Mouse (Mus musculus) stomach, embryonic 14.5 days (tissue): ENCODE data around the gene Mast4. TPM values are rescaled to one million over a fixed set of nuclear protein-coding genes. Genes with fewer than 3 reads are reported as not detected.

Source experiments
- ATAC-seq: fragments of 200-750 bp; cut with Nextera tagmentation; 2 replicates; pipeline ENCODE4 v1.8.0; 2017; ENCODE audit warnings: low read depth, moderate TSS enrichment; ENCODE audit not compliant: insufficient number of reproducible peaks, insufficient read depth, low FRiP score
- H3K27ac ChIP-seq: fragments of 300-500 bp; sonication (generic); 2 replicates; pipeline ENCODE4 v1.5.1; 2014; ENCODE audit warnings: mild to moderate bottlenecking, low read length, moderate library complexity, mixed read lengths
- H3K27me3 ChIP-seq: fragments of 300-500 bp; sonication (generic); 2 replicates; pipeline ENCODE4 v1.6.1; 2014; ENCODE audit warnings: low read length, control low read depth, mixed read lengths; ENCODE audit not compliant: control insufficient read depth, insufficient read depth
- H3K36me3 ChIP-seq: fragments of 300-500 bp; sonication (generic); 2 replicates; pipeline ENCODE4 v1.6.1; 2014; ENCODE audit warnings: mild to moderate bottlenecking, control low read depth, low read length, moderate library complexity, mixed read lengths; ENCODE audit not compliant: control insufficient read depth, insufficient read depth
- H3K4me1 ChIP-seq: fragments of 300-500 bp; sonication (generic); 2 replicates; pipeline ENCODE4 v1.6.1; 2014; ENCODE audit warnings: low read length, control low read depth, mixed read lengths; ENCODE audit not compliant: control insufficient read depth, insufficient read depth
- H3K4me2 ChIP-seq: fragments of 300-500 bp; sonication (generic); replicated peaks from 2 replicates; pipeline ENCODE4 v1.6.1; 2014; ENCODE audit warnings: low read depth, low read length, control low read depth
- H3K4me3 ChIP-seq: fragments of 300-500 bp; sonication (generic); 2 replicates; pipeline ENCODE4 v1.5.1; 2014; ENCODE audit warnings: low read depth, low read length, control low read depth
- H3K9ac ChIP-seq: fragments of 300-500 bp; sonication (generic); replicated peaks from 2 replicates; pipeline ENCODE4 v1.6.1; 2014; ENCODE audit warnings: low read depth, mild to moderate bottlenecking, control low read depth, low read length, moderate library complexity, mixed read lengths
- H3K9me3 ChIP-seq: fragments of 300-500 bp; sonication (generic); 2 replicates; pipeline ENCODE4 v1.6.1; 2016; ENCODE audit warnings: low read depth, low read length, control low read depth; ENCODE audit not compliant: control insufficient read depth
- WGBS: fragments of 180-500 bp; shearing (Covaris S2); extraction: QIAGEN DNeasy Blood & Tissue Kit; methylation state at CpG from one replicate; pipeline ENCODE4 v1.1.7; 2014; 5-methylcytosine and 5-hydroxymethylcytosine counted together
- polyA plus RNA-seq: library from polyadenylated mRNA; unstranded; fragments of >200 nt; fragmentation: Nextera tagmentation; extraction: Ambion mirVana; gene quantifications from 2 replicates; pipeline ENCODE4 v1.2.1, GENCODE M21; 2014

The Mast4 gene
- polyA plus RNA-seq, 1 experiment from 2014 or later = 48.0 TPM

DNA sequence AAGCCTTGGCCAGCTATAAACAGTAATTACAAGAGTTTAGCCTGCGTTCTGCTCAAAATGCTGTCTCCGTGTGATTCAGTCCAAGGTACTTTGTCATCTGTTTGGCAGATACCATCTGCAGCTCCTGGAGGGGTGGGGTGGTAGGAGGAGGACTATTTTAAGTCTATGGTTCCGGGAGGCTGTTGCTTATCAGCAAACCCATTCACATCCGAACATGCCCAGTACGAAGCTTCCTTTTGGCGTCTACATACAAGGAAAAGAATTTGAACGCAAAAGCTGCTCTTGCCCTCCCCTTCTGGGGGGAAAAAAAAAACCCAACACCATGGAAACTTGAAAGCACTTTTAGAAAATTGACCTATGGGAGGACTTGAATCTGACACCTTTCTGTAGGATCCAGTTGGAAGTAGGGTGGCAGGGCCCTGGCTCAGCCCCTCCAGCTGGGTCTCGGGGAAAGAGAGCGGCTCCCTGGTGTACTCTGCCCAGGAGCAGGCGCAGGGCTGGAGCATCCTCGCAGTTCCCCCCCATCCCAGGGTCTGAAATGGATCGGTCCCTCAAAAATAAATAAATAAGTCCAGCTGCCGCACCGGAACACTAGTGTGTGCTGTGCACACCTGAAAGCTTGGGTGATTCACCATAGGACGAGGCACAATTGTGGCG lies 428.2 kb downstream of the Mast4 start:
- peak; percentile 97 for ATAC-seq
- H3K27ac ChIP-seq = peak overlapping the region; percentile 78

GRCm38 (mm10) chr13:102905361-102905950 lies 428.8 kb downstream of the Mast4 start:
- under 1% methylated on average over 16 of the region's 16 CpGs for WGBS
- peak overlapping the region; percentile 60 for H3K9ac ChIP-seq
- no peaks in the 10 kb centered on the region for H3K9me3 ChIP-seq
- peak overlapping the region; percentile 78 for H3K27ac ChIP-seq
- ATAC-seq = no peak
- no peaks in the 10 kb centered on the region for H3K27me3 ChIP-seq
- H3K36me3 ChIP-seq = no peaks in the 10 kb centered on the region
- H3K4me1 ChIP-seq = peaks cover 12% of the 10 kb centered on the region; the same call in 1 of the 2 replicates
- peak overlapping the region; percentile 49 for H3K4me2 ChIP-seq
- peak overlapping the region; percentile 56 for H3K4me3 ChIP-seq

More for the DNA sequence above, 428.2 kb downstream of the Mast4 start:
- H3K36me3 ChIP-seq = no peaks in the 10 kb centered on the region
- peak overlapping the region; percentile 60; the same call in 1 of the 2 replicates for H3K9ac ChIP-seq
- peak overlapping the region; percentile 49 for H3K4me2 ChIP-seq
- 0% methylated on average over 16 of the region's 16 CpGs for WGBS
- peak overlapping the region; percentile 56 for H3K4me3 ChIP-seq
- no peaks in the 10 kb centered on the region for H3K27me3 ChIP-seq
- H3K9me3 ChIP-seq = no peaks in the 10 kb centered on the region
- H3K4me1 ChIP-seq = 0 out of 2 replicates have a peak, but pooled peaks cover 12% of the 10 kb centered on the region

DNA sequence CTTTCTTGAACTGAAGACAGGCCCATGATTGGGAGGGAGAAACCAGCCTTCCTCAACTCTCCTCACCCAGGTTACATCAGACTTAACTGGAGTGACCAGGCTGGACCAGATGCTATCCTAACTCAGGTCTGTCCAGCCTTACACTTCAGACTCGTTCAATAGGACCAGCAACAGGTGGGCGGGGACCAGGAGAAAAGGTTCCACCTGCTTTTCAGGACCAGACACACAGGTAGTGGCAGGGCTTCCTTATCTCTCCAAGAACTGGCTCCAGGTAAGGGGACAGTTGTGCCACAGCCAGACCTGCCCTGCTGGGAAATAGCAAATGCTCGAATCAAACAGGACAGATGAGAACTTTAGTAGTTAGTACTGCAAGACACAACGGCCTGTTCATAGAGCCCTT lies 430.6 kb downstream of the Mast4 start:
- WGBS = 66% methylated on average over 4 of the region's 4 CpGs
- Histone ChIP-seq H3K27ac (no peak overlapping the region), H3K9ac (no peak overlapping the region), H3K4me2 (peak overlapping the region; percentile 49), H3K4me1 (peaks cover 22% of the 10 kb centered on the region), H3K4me3 (no peak overlapping the region), H3K9me3 (no peaks in the 10 kb centered on the region), H3K36me3 (no peaks in the 10 kb centered on the region), H3K27me3 (no peaks in the 10 kb centered on the region)
- ATAC-seq = no peak

DNA sequence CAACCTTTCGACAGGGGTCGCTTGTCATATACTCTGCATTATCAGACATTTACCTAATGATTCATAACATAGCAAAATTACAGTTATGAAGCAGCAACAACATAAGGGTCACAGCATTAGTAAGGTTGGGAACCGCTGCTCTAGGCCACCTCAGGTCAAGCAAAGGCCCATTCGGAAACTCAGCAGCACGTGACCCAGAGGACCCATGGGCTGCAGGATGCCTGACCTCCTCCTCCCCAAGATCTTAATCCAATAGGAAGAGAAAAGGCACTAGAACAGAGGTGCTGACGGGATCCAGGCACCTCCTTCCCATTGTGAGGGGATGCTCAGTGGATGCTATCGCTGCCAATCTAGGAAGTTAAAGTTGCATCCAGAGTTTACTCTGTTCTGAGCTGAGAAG lies 432.2 kb downstream of the Mast4 start:
- Histone ChIP-seq H3K27ac (no peak overlapping the region), H3K27me3 (no peaks in the 10 kb centered on the region), H3K4me3 (no peak overlapping the region), H3K36me3 (no peaks in the 10 kb centered on the region), H3K9ac (no peak overlapping the region), H3K4me2 (no peak overlapping the region), H3K9me3 (no peaks in the 10 kb centered on the region), H3K4me1 (peaks cover 29% of the 10 kb centered on the region)
- 82% methylated on average over 7 of the region's 7 CpGs for WGBS
- no peak for ATAC-seq

DNA sequence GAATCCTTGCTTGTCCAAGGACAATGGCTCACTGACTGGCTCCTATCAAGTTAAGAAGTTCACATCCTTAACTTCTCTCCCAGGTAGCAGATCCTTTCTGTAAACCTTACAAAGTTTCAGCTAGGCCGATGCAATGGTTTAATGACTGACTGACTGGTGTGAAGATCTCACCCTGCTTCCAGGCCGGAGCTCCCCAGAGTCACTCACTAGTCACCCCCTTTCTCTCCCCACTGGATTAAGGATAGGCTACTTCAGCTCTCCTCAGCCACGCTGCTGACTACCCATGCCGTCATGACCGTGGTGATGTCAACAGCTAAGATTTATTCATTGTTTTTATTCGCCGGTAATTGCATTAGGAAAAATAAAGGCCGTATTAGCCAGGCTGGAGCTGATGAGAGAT lies 433.8 kb downstream of the Mast4 start:
- ATAC-seq = no peak
- Histone ChIP-seq H3K4me3 (no peak overlapping the region), H3K27me3 (no peaks in the 10 kb centered on the region), H3K36me3 (no peaks in the 10 kb centered on the region), H3K27ac (no peak overlapping the region), H3K4me1 (peaks cover 27% of the 10 kb centered on the region), H3K9me3 (no peaks in the 10 kb centered on the region), H3K9ac (no peak overlapping the region), H3K4me2 (no peak overlapping the region)
- 56% methylated on average over 8 of the region's 8 CpGs for WGBS

GRCm38 (mm10) chr13:102900083-102900420 lies 434.2 kb downstream of the Mast4 start:
- Histone ChIP-seq H3K27ac (no peak overlapping the region), H3K4me1 (peaks cover 31% of the 10 kb centered on the region), H3K36me3 (no peaks in the 10 kb centered on the region), H3K9ac (no peak overlapping the region), H3K4me3 (no peak overlapping the region), H3K4me2 (no peak overlapping the region), H3K27me3 (no peaks in the 10 kb centered on the region), H3K9me3 (no peaks in the 10 kb centered on the region)
- no peak for ATAC-seq
- 22% methylated on average over 2 of the region's 2 CpGs for WGBS

DNA sequence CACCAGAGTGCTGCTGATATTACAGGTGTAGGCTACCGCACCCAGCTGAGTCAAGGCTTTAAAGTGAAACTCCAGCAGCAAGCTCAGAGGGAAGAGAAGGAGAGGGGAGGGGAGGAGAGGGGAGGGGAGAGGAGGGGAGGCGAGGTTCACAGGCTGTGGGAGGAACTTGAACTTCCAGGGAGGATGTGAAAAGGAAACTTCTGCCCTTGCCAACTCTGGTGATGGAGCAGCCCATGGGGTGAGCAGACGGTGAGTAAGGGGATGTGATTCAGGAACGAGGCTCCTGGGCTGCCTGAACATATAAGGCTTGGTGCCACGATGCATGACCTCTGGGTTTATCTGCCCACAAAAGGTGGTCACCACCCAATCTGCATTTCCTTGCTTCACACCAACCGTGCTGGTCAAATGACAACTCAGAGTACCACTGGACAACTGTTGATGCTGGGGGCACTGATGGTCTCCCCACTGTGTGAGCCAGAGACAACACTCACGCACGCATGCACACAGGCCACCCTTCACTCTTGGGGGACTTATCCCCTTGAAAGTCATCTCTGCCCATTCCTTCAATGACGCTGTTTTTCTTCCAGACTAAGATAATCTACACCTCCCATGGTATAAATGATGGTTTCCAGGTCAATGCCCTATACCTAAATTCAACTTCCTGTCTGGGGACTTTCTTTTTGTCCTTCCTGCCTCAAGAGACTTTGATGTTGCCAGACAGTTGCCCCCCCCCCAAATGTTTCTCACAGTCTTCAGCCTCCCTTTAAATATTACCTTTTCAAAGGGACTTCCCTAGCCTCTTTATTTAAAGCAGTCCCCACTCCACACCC lies 434.8 kb downstream of the Mast4 start:
- no peaks in the 10 kb centered on the region for H3K36me3 ChIP-seq
- no peaks in the 10 kb centered on the region for H3K9me3 ChIP-seq
- 66% methylated on average over 9 of the region's 9 CpGs for WGBS
- H3K27me3 ChIP-seq = no peaks in the 10 kb centered on the region
- H3K4me3 ChIP-seq = no peak overlapping the region
- no peak overlapping the region for H3K9ac ChIP-seq
- no peak overlapping the region for H3K4me2 ChIP-seq
- H3K4me1 ChIP-seq = peaks cover 35% of the 10 kb centered on the region
- peak overlapping the region; percentile 53 for H3K27ac ChIP-seq
- no peak for ATAC-seq

DNA sequence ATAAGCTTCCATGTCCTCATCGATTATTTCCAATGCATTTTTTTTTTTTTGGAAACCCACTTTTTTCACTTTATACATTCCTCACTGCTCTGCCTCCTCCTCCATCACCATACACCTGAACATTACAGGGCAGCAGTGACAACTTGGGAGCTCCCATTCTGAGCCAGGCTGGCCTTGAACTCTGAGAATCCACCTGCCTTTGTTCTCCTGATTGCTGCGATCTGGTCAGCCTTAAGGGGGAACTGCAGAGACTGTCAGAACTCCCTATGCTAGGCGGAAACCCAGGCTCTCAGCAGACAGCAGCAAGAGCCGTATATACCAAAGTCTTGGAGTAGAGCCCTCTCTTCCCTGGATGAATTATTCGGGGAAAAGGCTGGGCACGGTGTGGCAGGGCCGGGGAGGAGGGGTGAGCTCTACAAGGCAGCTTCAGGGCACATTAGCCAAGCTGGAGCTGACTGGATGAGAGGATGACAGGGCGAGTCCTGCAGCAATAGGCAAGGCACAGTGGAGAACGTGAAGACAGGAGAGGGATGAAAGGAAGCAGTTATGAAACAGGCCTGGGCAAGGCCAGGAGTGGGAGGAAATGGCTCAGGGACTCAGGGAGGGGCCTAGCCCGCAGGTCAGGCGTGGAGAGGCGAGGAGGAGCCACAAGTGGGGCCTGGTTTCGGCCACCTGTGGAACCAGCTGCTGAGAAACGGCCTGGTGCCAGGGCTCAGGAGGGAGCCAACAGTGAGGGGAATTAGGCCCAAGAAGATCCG lies 435.7 kb downstream of the Mast4 start:
- Histone ChIP-seq H3K4me2 (no peak overlapping the region), H3K4me1 (peaks cover 37% of the 10 kb centered on the region), H3K9me3 (no peaks in the 10 kb centered on the region), H3K36me3 (no peaks in the 10 kb centered on the region), H3K4me3 (no peak overlapping the region), H3K27me3 (no peaks in the 10 kb centered on the region), H3K27ac (peak overlapping the region; percentile 53), H3K9ac (no peak overlapping the region)
- WGBS = 49% methylated on average over 15 of the region's 15 CpGs
- ATAC-seq = peak; percentile 68
